Comparison of ENCODE assay signal across 19 mouse cellular contexts in the genomic region with DNA sequence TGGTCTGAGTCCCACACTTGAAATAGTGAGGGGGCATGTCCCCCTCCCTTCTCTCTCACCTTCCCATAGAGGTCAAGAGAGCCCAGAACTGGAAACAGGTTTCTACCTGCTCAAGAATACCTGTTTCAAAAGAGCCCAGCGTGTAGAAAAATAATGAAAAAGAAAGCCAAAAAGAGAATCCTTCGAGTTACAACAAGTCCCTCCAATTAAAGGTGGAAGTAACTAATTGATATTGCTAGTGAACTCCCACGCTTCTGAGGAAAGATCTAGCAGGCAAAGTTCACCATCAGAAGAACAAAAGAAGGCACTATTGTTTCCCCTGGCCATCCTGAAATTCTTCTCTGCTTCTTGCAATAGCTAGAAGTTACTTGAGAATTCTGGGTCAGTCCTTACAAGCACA.
"Had no signal": no experiment of that assay in that cellular context is flagged by ENCODE, and none has a peak within 500 bp of the region (broad histone marks: within the 10 kb centered on the region; RNA-seq: fewer than 3 reads in every experiment).

No protein-coding gene starts in this region.

- H3K9ac ChIP-seq: liver, embryonic 14.5 days; lung, embryonic 14.5 days; midbrain, embryonic 12.5 days; neural tube, embryonic 13.5 days; neural tube, embryonic 15.5 days had no signal

- H3K4me1 ChIP-seq: neural tube, embryonic 15.5 days had no signal

- H3K4me3 ChIP-seq: midbrain, embryonic 10.5 days; midbrain, embryonic 12.5 days; myocyte; neural tube, embryonic 13.5 days; neural tube, embryonic 15.5 days had no signal

- ATAC-seq: midbrain, embryonic 16.5 days had no signal

- H3K9me3 ChIP-seq: midbrain, embryonic 10.5 days; midbrain, embryonic 12.5 days; neural tube, embryonic 13.5 days; neural tube, embryonic 15.5 days had no signal

- H3K27ac ChIP-seq: liver, embryonic 14.5 days; midbrain, embryonic 10.5 days; midbrain, embryonic 12.5 days; neural tube, embryonic 13.5 days; neural tube, embryonic 15.5 days had no signal

- H3K27me3 ChIP-seq: midbrain, embryonic 12.5 days; neural tube, embryonic 13.5 days; neural tube, embryonic 15.5 days had no signal

- H3K36me3 ChIP-seq: neural tube, embryonic 13.5 days; neural tube, embryonic 15.5 days had no signal

- DNase-seq: lung, adult 18-20 months; lung, embryonic 14.5 days; lung, postnatal 4 days; midbrain, embryonic 14.5 days; retina, postnatal 1 day; right cerebral cortex, adult 18-20 months; right cerebral cortex, postnatal 25 days; right cerebral cortex, postnatal 4 days; spleen, adult 18-20 months; thymus, adult 2 months; thymus, postnatal 25 days; thymus, postnatal 4 days had no signal

- H3K4me2 ChIP-seq: lung, embryonic 14.5 days; midbrain, embryonic 12.5 days; neural tube, embryonic 13.5 days; neural tube, embryonic 15.5 days had no signal
